Mouse (Mus musculus) heart, postnatal 0 days (tissue): ENCODE data around the gene Lrr1.

Experiments used
- CTCF ChIP-seq: IDR thresholded peaks from 2 replicates; pipeline ENCODE4 v1.5.1; 2016; ENCODE audit warnings: antibody characterized with exemption, control low read depth, low read depth
- EP300 ChIP-seq: IDR thresholded peaks from 2 replicates; pipeline ENCODE4 v1.6.1; 2016; ENCODE audit warnings: antibody characterized with exemption, low read depth

GRCm38 (mm10) chr12:69220613-69221277 lies 52.1 kb downstream of the Lrr1 start:
- TF ChIP-seq CTCF, result no peak
- TF ChIP-seq EP300, result no peak
